Mouse (Mus musculus): ENCODE measurements around the gene Tmem132b. TPM values are rescaled to one million over a fixed set of nuclear protein-coding genes. Genes with fewer than 3 reads are reported as not detected.
"Not testable (repeated sequence)": the region's sequence is repeated elsewhere in the genome, so short reads cannot be mapped to it uniquely, and the experiment has no call there.

The Tmem132b gene
- 0.03 and 0.04 TPM in 2 replicates for polyA plus RNA-seq (2012; rRNA removed)

- DNase-seq (ENCODE audit: low spot score): no peak
Measured at GRCm38 (mm10) chr5:125531634-125532033, at the start of gene Tmem132b. Gene Tmem132b, plus strand, starts transcription at chr5:125531774.

GRCm38 (mm10) chr5:125482474-125482873 is 49.1 kb upstream of the Tmem132b start:
- DNase-seq (ENCODE audit: low spot score): no peak

- no peak for DNase-seq (ENCODE audit: low spot score)
Measured at GRCm38 (mm10) chr5:125483712-125484611, 47.6 kb upstream of the Tmem132b start.

- no peak for DNase-seq (ENCODE audit: low spot score)
Measured at GRCm38 (mm10) chr5:125485031-125485778, 46.4 kb upstream of the Tmem132b start.

- no peak for DNase-seq (ENCODE audit: low spot score)
Measured at GRCm38 (mm10) chr5:125486088-125486487, 45.5 kb upstream of the Tmem132b start.

GRCm38 (mm10) chr5:125487375-125488115 is 44.0 kb upstream of the Tmem132b start:
- no peak for DNase-seq (ENCODE audit: low spot score)

- no peak for DNase-seq (ENCODE audit: low spot score)
Measured at GRCm38 (mm10) chr5:125488116-125488455, 43.5 kb upstream of the Tmem132b start.

GRCm38 (mm10) chr5:125488953-125489352 is 42.6 kb upstream of the Tmem132b start:
- DNase-seq (ENCODE audit: low spot score): not testable (repeated sequence)

- DNase-seq (ENCODE audit: low spot score): no peak
Measured at GRCm38 (mm10) chr5:125491107-125491506, 40.5 kb upstream of the Tmem132b start.

GRCm38 (mm10) chr5:125492379-125493092 is 39.0 kb upstream of the Tmem132b start:
- no peak for DNase-seq (ENCODE audit: low spot score)

GRCm38 (mm10) chr5:125493093-125493423 is 38.5 kb upstream of the Tmem132b start:
- DNase-seq (ENCODE audit: low spot score): no peak

GRCm38 (mm10) chr5:125495655-125496054 is 35.9 kb upstream of the Tmem132b start:
- no peak for DNase-seq (ENCODE audit: low spot score)

- no peak for DNase-seq (ENCODE audit: low spot score)
Measured at GRCm38 (mm10) chr5:125497821-125498600, 33.6 kb upstream of the Tmem132b start.

- no peak for DNase-seq (ENCODE audit: low spot score)
Measured at GRCm38 (mm10) chr5:125501505-125501904, 30.1 kb upstream of the Tmem132b start.

GRCm38 (mm10) chr5:125502186-125502585 is 29.4 kb upstream of the Tmem132b start:
- DNase-seq (ENCODE audit: low spot score): no peak

GRCm38 (mm10) chr5:125503628-125504027 is 27.9 kb upstream of the Tmem132b start:
- no peak for DNase-seq (ENCODE audit: low spot score)

- no peak for DNase-seq (ENCODE audit: low spot score)
Measured at GRCm38 (mm10) chr5:125504692-125505091, 26.9 kb upstream of the Tmem132b start.

- DNase-seq (ENCODE audit: low spot score): no peak
Measured at GRCm38 (mm10) chr5:125505968-125506367, 25.6 kb upstream of the Tmem132b start.

GRCm38 (mm10) chr5:125507582-125507981 is 24.0 kb upstream of the Tmem132b start:
- DNase-seq (ENCODE audit: low spot score): no peak

- DNase-seq (ENCODE audit: low spot score): no peak
Measured at GRCm38 (mm10) chr5:125508006-125508405, 23.6 kb upstream of the Tmem132b start.

GRCm38 (mm10) chr5:125509541-125509940 is 22.0 kb upstream of the Tmem132b start:
- DNase-seq (ENCODE audit: low spot score): no peak
